Mouse (Mus musculus) ES-Bruce4 (cell line): ENCODE results near the gene Rere.
"Not testable (repeated sequence)": the region's sequence is repeated elsewhere in the genome, so short reads cannot be mapped to it uniquely, and the experiment has no call there.

Experiments used
- CTCF ChIP-seq: IDR thresholded peaks from one replicate; pipeline ENCODE4 v1.8.1; 2011; ENCODE audit warnings: low read depth, low read length
- EP300 ChIP-seq: IDR thresholded peaks from 2 replicates; pipeline ENCODE4 v1.6.1; 2011; ENCODE audit warnings: low read depth, low read length; ENCODE audit not compliant: insufficient read depth
- POLR2A ChIP-seq: IDR thresholded peaks from one replicate; pipeline ENCODE4 v1.8.1; 2011; ENCODE audit warnings: low read length; ENCODE audit not compliant: insufficient read depth

DNA sequence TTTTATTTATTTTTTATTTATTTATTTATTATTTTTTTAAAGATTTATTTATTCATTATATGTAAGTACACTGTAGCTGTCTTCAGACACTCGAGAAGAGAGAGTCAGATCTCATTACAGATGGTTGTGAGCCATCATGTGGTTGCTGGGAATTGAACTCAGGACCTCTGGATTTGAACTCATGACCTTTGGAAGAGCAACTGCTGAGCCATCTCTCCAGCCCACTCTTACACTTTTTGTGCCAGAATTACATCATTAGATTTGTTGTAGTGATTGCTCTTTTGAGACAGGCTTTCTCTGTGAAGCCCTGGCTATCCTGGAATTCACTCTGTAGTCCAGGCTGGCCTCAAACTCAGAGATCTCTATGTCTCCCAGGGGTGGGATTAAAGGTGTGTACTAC, 6.0 kb downstream of the Rere start:
- not testable (repeated sequence) for TF ChIP-seq CTCF, EP300, POLR2A
